Mouse (Mus musculus) midbrain, embryonic 16.5 days (tissue): ENCODE data around the gene Batf. TPM values are rescaled to one million over a fixed set of nuclear protein-coding genes. Genes with fewer than 3 reads are reported as not detected.

ENCODE experiments used
- ATAC-seq: fragments of 200-750 bp; cut with Nextera tagmentation; 2 replicates; pipeline ENCODE4 v1.8.0; 2017; ENCODE audit warnings: moderate TSS enrichment
- H3K27ac ChIP-seq: fragments of 300-500 bp; sonication (generic); 2 replicates; pipeline ENCODE4 v1.5.1; 2014; ENCODE audit warnings: mild to moderate bottlenecking, low read length, mixed read lengths
- H3K27me3 ChIP-seq: fragments of 300-500 bp; sonication (generic); 2 replicates; pipeline ENCODE4 v1.6.1; 2014; ENCODE audit warnings: low read depth, low read length, mixed read lengths; ENCODE audit not compliant: control insufficient read depth, insufficient read depth
- H3K36me3 ChIP-seq: fragments of 300-500 bp; sonication (generic); 2 replicates; pipeline ENCODE4 v1.6.1; 2014; ENCODE audit warnings: mild to moderate bottlenecking, low read length, moderate library complexity, mixed read lengths; ENCODE audit not compliant: control insufficient read depth, insufficient read depth
- H3K4me1 ChIP-seq: fragments of 300-500 bp; sonication (generic); 2 replicates; pipeline ENCODE4 v1.6.1; 2014; ENCODE audit warnings: mild to moderate bottlenecking, low read length, mixed read lengths; ENCODE audit not compliant: control insufficient read depth, insufficient read depth
- H3K4me2 ChIP-seq: fragments of 300-500 bp; sonication (generic); 2 replicates; pipeline ENCODE4 v1.6.1; 2014; ENCODE audit warnings: mild to moderate bottlenecking, low read length, mixed read lengths
- H3K4me3 ChIP-seq: fragments of 300-500 bp; sonication (generic); 2 replicates; pipeline ENCODE4 v1.5.1; 2014; ENCODE audit warnings: low read depth, mild to moderate bottlenecking, low read length, moderate library complexity, mixed read lengths
- H3K9ac ChIP-seq: fragments of 300-500 bp; sonication (generic); 2 replicates; pipeline ENCODE4 v1.6.1; 2014; ENCODE audit warnings: low read depth, low read length, mixed read lengths
- H3K9me3 ChIP-seq: fragments of 300-500 bp; sonication (generic); replicated peaks from 2 replicates; pipeline ENCODE4 v1.6.1; 2014; ENCODE audit warnings: mild to moderate bottlenecking, low read length, mixed read lengths; ENCODE audit not compliant: control insufficient read depth, poor library complexity, severe bottlenecking
- WGBS: fragments of 180-500 bp; shearing (Covaris S2); extraction: QIAGEN DNeasy Blood & Tissue Kit; methylation state at CpG from one replicate; pipeline ENCODE4 v1.1.7; 2014; 5-methylcytosine and 5-hydroxymethylcytosine counted together
- polyA plus RNA-seq: library from polyadenylated mRNA; unstranded; fragments of >200 nt; fragmentation: Nextera tagmentation; extraction: Ambion mirVana; gene quantifications from 2 replicates; pipeline ENCODE4 v1.2.1, GENCODE M21; 2015

The Batf gene
- polyA plus RNA-seq: 0.59 and 1.3 TPM in 2 replicates

GRCm38 (mm10) chr12:85686466-85687216, at the start of gene Batf:
TSS of gene Batf (plus strand) at chr12:85686669.
- Histone ChIP-seq H3K4me1 (no peaks in the 10 kb centered on the region), H3K9ac (no peak within 1 kb of the TSS), H3K4me3 (no peak within 1 kb of the TSS), H3K27ac (no peak within 1 kb of the TSS), H3K4me2 (no peak within 1 kb of the TSS), H3K9me3 (no peaks in the 10 kb centered on the region), H3K27me3 (no peaks in the 10 kb centered on the region), H3K36me3 (no peaks in the 10 kb centered on the region)
- ATAC-seq: no peak
- 51% methylated on average over 21 of the region's 22 CpGs for WGBS

- H3K9me3 ChIP-seq: no peaks in the 10 kb centered on the region
- 87% methylated on average over 9 of the region's 9 CpGs for WGBS
- ATAC-seq: no peak
Observed at GRCm38 (mm10) chr12:85637932-85638331, 48.5 kb upstream of the Batf start.

DNA sequence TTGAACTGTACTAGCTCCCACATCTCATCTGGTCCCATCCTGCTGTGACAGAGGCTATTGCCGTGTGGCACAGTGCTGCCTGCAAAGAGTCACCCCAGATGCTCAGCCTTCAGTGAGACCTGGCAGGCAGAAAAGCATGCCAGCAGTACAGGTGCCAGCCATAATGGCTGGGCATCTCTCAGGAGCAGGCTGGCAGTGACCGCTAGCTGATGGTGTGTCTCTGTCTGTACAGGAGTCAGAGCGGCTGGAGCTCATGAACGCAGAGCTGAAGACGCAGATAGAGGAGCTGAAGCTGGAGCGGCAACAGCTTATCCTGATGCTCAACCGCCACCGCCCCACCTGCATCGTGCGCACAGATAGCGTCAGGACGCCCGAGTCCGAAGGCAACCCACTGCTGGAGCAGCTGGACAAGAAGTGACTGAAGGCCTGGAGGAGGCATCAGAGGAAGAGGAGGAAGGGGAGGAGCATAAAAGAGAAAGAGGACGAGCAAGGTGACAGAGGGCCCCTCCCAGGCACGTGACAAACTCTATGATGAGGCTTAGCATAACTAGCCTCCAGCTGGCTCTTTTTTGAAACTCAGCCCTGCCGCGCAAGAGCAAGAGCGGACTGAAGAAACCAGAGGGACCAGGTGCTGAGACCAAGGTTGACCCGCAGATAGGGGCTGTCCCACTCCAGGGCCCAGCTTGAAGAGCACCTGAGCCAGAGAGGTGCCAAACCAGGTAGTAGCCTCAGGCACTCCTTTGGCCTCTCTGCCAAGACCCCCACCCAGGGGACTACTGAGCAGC, 47.7 kb upstream of the Batf start:
- H3K4me2 ChIP-seq: no peak overlapping the region
- no peak overlapping the region for H3K4me3 ChIP-seq
- 73% methylated on average over 20 of the region's 20 CpGs for WGBS
- H3K27ac ChIP-seq: no peak overlapping the region
- peak; percentile 36; the same call in 1 of the 2 replicates for ATAC-seq
- H3K36me3 ChIP-seq: peaks cover 14% of the 10 kb centered on the region; the same call in 1 of the 2 replicates
- no peaks in the 10 kb centered on the region for H3K9me3 ChIP-seq
- H3K27me3 ChIP-seq: no peaks in the 10 kb centered on the region
- H3K4me1 ChIP-seq: no peaks in the 10 kb centered on the region
- no peak overlapping the region for H3K9ac ChIP-seq

More at GRCm38 (mm10) chr12:85637932-85638331, 48.5 kb upstream of the Batf start:
- H3K4me2 ChIP-seq: no peak overlapping the region
- H3K27ac ChIP-seq: no peak overlapping the region
- H3K4me3 ChIP-seq: no peak overlapping the region
- no peak overlapping the region for H3K9ac ChIP-seq
- H3K27me3 ChIP-seq: no peaks in the 10 kb centered on the region
- no peaks in the 10 kb centered on the region for H3K4me1 ChIP-seq
- peaks cover 17% of the 10 kb centered on the region; the same call in 1 of the 2 replicates for H3K36me3 ChIP-seq

DNA sequence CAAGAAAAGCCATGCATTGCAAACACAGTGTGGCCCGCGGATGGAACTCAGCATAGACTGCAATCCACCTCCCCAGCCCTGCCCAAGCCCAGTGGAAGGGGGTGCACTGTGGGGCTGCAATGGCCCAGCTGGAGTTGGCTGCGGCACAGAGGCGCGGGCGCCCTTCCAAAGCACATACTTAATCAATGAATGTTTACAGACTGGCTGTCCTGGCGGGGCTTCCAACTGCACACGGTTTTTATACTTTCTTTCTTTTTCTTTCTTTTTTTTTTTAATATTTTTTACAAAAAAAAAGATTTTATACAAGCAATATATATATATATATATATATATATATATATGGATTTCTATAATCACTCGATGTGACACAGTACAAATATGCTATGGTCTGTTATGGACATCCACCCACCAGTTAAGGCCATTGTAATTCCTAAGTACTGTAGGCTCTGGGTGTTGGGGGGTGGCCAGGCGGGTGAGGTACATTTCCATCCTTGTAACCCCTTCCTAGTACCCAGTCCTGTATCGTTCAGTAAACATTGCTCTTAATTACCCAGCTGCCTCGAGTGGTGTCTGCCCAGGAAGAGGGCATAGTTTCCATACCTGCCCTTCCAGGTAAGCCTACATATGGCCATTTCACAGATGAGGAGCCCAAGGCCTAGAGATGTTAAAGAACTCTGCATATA, 47.0 kb upstream of the Batf start:
- ATAC-seq: 0 out of 2 replicates have a peak, but pooled peaks have one; percentile 56
- no peak overlapping the region for H3K27ac ChIP-seq
- no peak overlapping the region for H3K4me3 ChIP-seq
- 77% methylated on average over 12 of the region's 12 CpGs for WGBS
- no peaks in the 10 kb centered on the region for H3K27me3 ChIP-seq
- no peaks in the 10 kb centered on the region for H3K9me3 ChIP-seq
- H3K9ac ChIP-seq: no peak overlapping the region
- H3K4me2 ChIP-seq: no peak overlapping the region
- peaks cover 8% of the 10 kb centered on the region; the same call in 1 of the 2 replicates for H3K36me3 ChIP-seq
- no peaks in the 10 kb centered on the region for H3K4me1 ChIP-seq

DNA sequence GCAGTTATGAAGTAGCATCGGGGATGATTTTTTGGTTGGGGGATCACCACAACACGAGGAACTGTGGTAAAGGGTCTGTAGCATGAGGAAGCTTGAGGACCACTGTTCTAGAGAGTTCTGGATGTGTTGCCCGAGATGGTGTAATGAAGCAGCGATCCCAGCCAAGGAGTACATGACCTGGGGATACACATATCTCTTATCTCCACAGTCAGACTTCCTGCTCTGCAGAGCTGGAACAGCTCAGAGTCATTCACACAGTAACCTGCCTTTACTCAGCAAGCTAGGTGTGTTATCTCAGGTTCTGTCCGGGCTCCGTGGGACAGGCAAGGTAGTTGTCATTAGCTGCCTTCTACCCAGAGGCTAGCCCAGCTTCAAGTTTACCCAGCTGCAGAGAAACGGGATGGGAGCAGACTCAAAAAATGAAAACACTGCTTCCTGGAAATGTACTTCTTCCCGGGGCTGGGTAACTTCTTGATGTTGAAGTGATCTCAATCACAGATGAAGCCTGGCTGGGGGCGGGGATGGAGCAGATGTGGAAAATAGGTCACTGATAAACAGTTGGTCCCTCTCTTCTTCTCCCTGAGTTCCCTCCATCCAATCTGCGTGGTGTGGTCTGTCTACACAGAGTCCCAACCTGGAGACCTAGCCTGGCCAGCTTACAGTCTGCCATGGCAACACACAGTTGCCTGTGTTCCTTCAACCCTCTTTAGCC, 45.5 kb upstream of the Batf start:
- H3K4me2 ChIP-seq: no peak overlapping the region
- no peak overlapping the region for H3K4me3 ChIP-seq
- H3K27ac ChIP-seq: no peak overlapping the region
- H3K4me1 ChIP-seq: no peaks in the 10 kb centered on the region
- no peak overlapping the region for H3K9ac ChIP-seq
- H3K9me3 ChIP-seq: no peaks in the 10 kb centered on the region
- WGBS: 84% methylated on average over 10 of the region's 10 CpGs
- ATAC-seq: no peak
- peaks cover 8% of the 10 kb centered on the region; the same call in 1 of the 2 replicates for H3K36me3 ChIP-seq
- H3K27me3 ChIP-seq: no peaks in the 10 kb centered on the region

GRCm38 (mm10) chr12:85641564-85641931, 44.9 kb upstream of the Batf start:
- peaks cover 8% of the 10 kb centered on the region; the same call in 1 of the 2 replicates for H3K36me3 ChIP-seq
- H3K9ac ChIP-seq: no peak overlapping the region
- H3K9me3 ChIP-seq: no peaks in the 10 kb centered on the region
- 55% methylated on average over 4 of the region's 4 CpGs for WGBS
- H3K4me3 ChIP-seq: no peak overlapping the region
- no peak overlapping the region for H3K4me2 ChIP-seq
- ATAC-seq: no peak
- H3K4me1 ChIP-seq: no peaks in the 10 kb centered on the region
- H3K27ac ChIP-seq: no peak overlapping the region
- no peaks in the 10 kb centered on the region for H3K27me3 ChIP-seq

GRCm38 (mm10) chr12:85643735-85644134, 42.7 kb upstream of the Batf start:
- Histone ChIP-seq H3K4me2 (no peak overlapping the region), H3K27ac (no peak overlapping the region), H3K4me1 (no peaks in the 10 kb centered on the region), H3K4me3 (no peak overlapping the region), H3K9ac (no peak overlapping the region), H3K36me3 (peaks cover 8% of the 10 kb centered on the region; the same call in 1 of the 2 replicates), H3K27me3 (no peaks in the 10 kb centered on the region), H3K9me3 (no peaks in the 10 kb centered on the region)
- WGBS: 79% methylated on average over 5 of the region's 5 CpGs
- ATAC-seq: no peak

DNA sequence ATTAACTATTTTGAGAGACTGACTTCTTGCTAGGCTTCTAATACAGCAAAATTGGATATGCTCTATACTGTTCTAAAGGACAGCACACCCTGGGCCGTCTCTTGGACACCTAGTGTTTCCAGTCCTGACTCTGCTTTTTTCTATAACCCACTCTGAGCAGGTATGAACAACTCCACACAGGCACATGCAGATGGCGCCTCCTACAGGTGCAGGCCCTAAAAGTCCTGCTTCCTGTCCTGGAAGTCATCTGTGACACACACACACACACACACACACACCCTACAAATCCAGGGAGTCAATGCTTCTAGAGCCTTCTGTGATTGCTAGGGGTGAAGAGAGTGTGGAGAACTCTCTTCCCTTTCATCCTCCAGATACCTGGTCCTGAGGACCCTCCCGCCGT, 40.8 kb upstream of the Batf start:
- no peaks in the 10 kb centered on the region for H3K9me3 ChIP-seq
- no peak overlapping the region for H3K4me3 ChIP-seq
- WGBS: 90% methylated on average over 4 of the region's 4 CpGs
- no peaks in the 10 kb centered on the region for H3K36me3 ChIP-seq
- no peaks in the 10 kb centered on the region for H3K27me3 ChIP-seq
- H3K4me2 ChIP-seq: no peak overlapping the region
- H3K9ac ChIP-seq: no peak overlapping the region
- no peak overlapping the region for H3K27ac ChIP-seq
- H3K4me1 ChIP-seq: no peaks in the 10 kb centered on the region
- ATAC-seq: no peak
